ENCODE assay signal across 8 mouse cellular contexts in the genomic region with DNA sequence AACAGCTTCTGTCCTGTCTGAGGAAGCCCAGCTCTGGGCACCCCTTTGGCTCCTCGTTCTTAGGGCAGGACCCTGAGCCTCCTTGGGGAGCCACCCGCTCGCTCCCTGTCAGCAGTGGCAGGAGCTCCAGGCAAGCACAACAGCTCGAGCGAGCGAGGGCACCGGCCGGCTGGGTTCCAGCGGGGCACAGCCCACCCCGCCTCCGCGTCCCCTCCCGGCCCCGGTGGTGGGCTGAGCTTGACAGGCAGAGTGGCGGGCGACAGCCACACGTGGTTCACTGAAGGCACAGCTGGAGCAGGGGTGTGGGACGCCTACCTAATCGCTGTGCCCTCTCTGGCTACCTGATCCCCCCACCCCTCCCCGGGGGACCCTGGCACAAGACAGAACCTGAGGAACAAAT. TPM values are rescaled to one million over a fixed set of nuclear protein-coding genes. Genes with fewer than 3 reads are reported as not detected.
A peak's percentile ranks its signal among the peaks of the same experiment; 100 is the strongest.
DNase-seq lines count a peak whose midpoint lies in the region; ATAC-seq and TF ChIP-seq lines count a peak whose summit lies in the region.

No protein-coding gene starts in this region.

- TF ChIP-seq POLR2A in lung, adult 2 months (IDR thresholded peaks at IDR 0.05; ENCODE audit: borderline replicate concordance, extremely low read depth, low read depth, low read length): no peak

- no peak for TF ChIP-seq CTCF in lung, adult 2 months (IDR thresholded peaks at IDR 0.05; ENCODE audit: insufficient read depth, low read length)

- H3K27ac ChIP-seq in limb, embryonic 13.5 days: no peak overlapping the region
- H3K27ac ChIP-seq in stomach, embryonic 14.5 days (ENCODE audit: low read length): no peak overlapping the region

- no peak for ATAC-seq in limb, embryonic 13.5 days (ENCODE audit: low FRiP score, low read depth)
- ATAC-seq in stomach, embryonic 14.5 days (ENCODE audit: insufficient number of reproducible peaks, insufficient read depth, low FRiP score, low read depth): no peak

- peak overlapping the region; percentile 48 for H3K4me3 ChIP-seq in limb, embryonic 13.5 days
- H3K4me3 ChIP-seq in stomach, embryonic 14.5 days (ENCODE audit: low read depth, low read length): peak overlapping the region; percentile 35
- no peak overlapping the region for H3K4me3 ChIP-seq in lung, adult 2 months (replicated peaks; ENCODE audit: extremely low read depth, low read depth, low read length)

- 1% methylated on average over 20 of the region's 20 CpGs for WGBS in limb, embryonic 13.5 days
- whole genome bisulfite sequencing in stomach, embryonic 14.5 days: 2% methylated on average over 20 of the region's 20 CpGs
- 2% methylated on average over 20 of the region's 20 CpGs for WGBS in lung, adult 2 months

- peaks cover 85% of the 10 kb centered on the region for H3K27me3 ChIP-seq in limb, embryonic 13.5 days
- H3K27me3 ChIP-seq in stomach, embryonic 14.5 days (ENCODE audit: control insufficient read depth, insufficient read depth, low read length): peaks cover 20% of the 10 kb centered on the region

- DNase-seq in cerebellum, postnatal 25 days: peak; percentile 16 to 25
- no peak for DNase-seq in cerebellum, adult 11-12 months
- peak; percentile 51 to 57 for DNase-seq in right cerebral cortex, postnatal 10 days (ENCODE audit: low spot score in 2 of 2)
- no peak for DNase-seq in right cerebral cortex, postnatal 36 days (ENCODE audit: low spot score in 2 of 2)
- DNase-seq in frontal cortex, adult 2 months (ENCODE audit: extremely low spot score in 1 of 2, low spot score in 1 of 2): no peak
- no peak for DNase-seq in lung, adult 2 months

- peaks cover 16% of the 10 kb centered on the region for H3K4me1 ChIP-seq in limb, embryonic 13.5 days
- H3K4me1 ChIP-seq in stomach, embryonic 14.5 days (ENCODE audit: control insufficient read depth, insufficient read depth, low read length): 0 out of 2 replicates have a peak, but pooled peaks cover 5% of the 10 kb centered on the region
- no peaks in the 10 kb centered on the region for H3K4me1 ChIP-seq in lung, adult 2 months (ENCODE audit: control insufficient read depth, insufficient read depth, low read length)

- peak overlapping the region; percentile 48; the same call in 1 of the 2 replicates for H3K9ac ChIP-seq in limb, embryonic 13.5 days
- no peak overlapping the region for H3K9ac ChIP-seq in stomach, embryonic 14.5 days (replicated peaks; ENCODE audit: low read depth, low read length)

- no peaks in the 10 kb centered on the region for H3K9me3 ChIP-seq in limb, embryonic 13.5 days
- no peaks in the 10 kb centered on the region for H3K9me3 ChIP-seq in stomach, embryonic 14.5 days (ENCODE audit: control insufficient read depth, low read depth, low read length)

- peak overlapping the region; percentile 87 for H3K4me2 ChIP-seq in limb, embryonic 13.5 days (replicated peaks)
- peak overlapping the region; percentile 94 for H3K4me2 ChIP-seq in stomach, embryonic 14.5 days (replicated peaks; ENCODE audit: low read depth, low read length)

- no peaks in the 10 kb centered on the region for H3K36me3 ChIP-seq in limb, embryonic 13.5 days
- H3K36me3 ChIP-seq in stomach, embryonic 14.5 days (ENCODE audit: control insufficient read depth, insufficient read depth, low read length): no peaks in the 10 kb centered on the region

RNA-seq across cellular contexts. Expression of gene Drd1, which starts 0.5 kb away (rescaled TPM):
- 0.37 TPM in 1 of 2 replicates, not detected in the other for polyA plus RNA-seq in limb, embryonic 13.5 days (2015; fragmentation: Nextera tagmentation; extraction: Ambion mirVana)
- 0.16 and 0.25 TPM in 2 replicates for polyA plus RNA-seq in stomach, embryonic 14.5 days (2014; fragmentation: Nextera tagmentation; extraction: Ambion mirVana)
- polyA plus RNA-seq in frontal cortex, adult 2 months (2012; rRNA removed): 4.8 and 5.6 TPM in 2 replicates
- polyA plus RNA-seq in lung, adult 2 months (2012; rRNA removed): not detected in 2 replicates

RNA-seq across cellular contexts. Expression of gene Sfxn1, which starts 16.7 kb away (rescaled TPM):
- 51.7 and 53.7 TPM in 2 replicates for polyA plus RNA-seq in limb, embryonic 13.5 days (2015; fragmentation: Nextera tagmentation; extraction: Ambion mirVana)
- polyA plus RNA-seq in stomach, embryonic 14.5 days (2014; fragmentation: Nextera tagmentation; extraction: Ambion mirVana): 67.0 and 74.9 TPM in 2 replicates
- 44.2 and 48.8 TPM in 2 replicates for polyA plus RNA-seq in frontal cortex, adult 2 months (2012; rRNA removed)
- polyA plus RNA-seq in lung, adult 2 months (2012; rRNA removed): 6.9 and 8.6 TPM in 2 replicates

Comparison
In these comparisons a context has a peak if more than half of its experiments do, and no peak if none do; other contexts are left out.
1. DNase-seq: peak in cerebellum, postnatal 25 days (2 of 2) and right cerebral cortex, postnatal 10 days (2 of 2); none in cerebellum, adult 11-12 months (single experiment), right cerebral cortex, postnatal 36 days (0 of 2), frontal cortex, adult 2 months (0 of 2) and lung, adult 2 months (single experiment).